Mouse (Mus musculus) right cerebral cortex, postnatal 10 days (tissue): ENCODE results near the gene Cpsf7.

Experiments used
- DNase-seq, 2 experiments: peaks; one replicate each; pipeline ENCODE4 v3.0.0; 2021; ENCODE audit warnings: low spot score in 2 of 2

The Cpsf7 gene

GRCm38 (mm10) chr19:10560108-10560507, 35.0 kb downstream of the Cpsf7 start:
- DNase-seq, result no peak

- DNase-seq, result no peak
Observed at GRCm38 (mm10) chr19:10561558-10562314, 36.7 kb downstream of the Cpsf7 start.

- no peak for DNase-seq
Observed at GRCm38 (mm10) chr19:10562351-10562750, 37.3 kb downstream of the Cpsf7 start.

GRCm38 (mm10) chr19:10564278-10564677, 39.2 kb downstream of the Cpsf7 start:
- no peak for DNase-seq

GRCm38 (mm10) chr19:10565217-10565616, 40.2 kb downstream of the Cpsf7 start:
- no peak for DNase-seq

GRCm38 (mm10) chr19:10569627-10570026, 44.6 kb downstream of the Cpsf7 start:
- DNase-seq, result no peak

GRCm38 (mm10) chr19:10576690-10577561, 51.9 kb downstream of the Cpsf7 start, which contains the start of the genes Cyb561a3 and Tmem138:
Gene Cyb561a3, plus strand, starts transcription at chr19:10577172.
Gene Tmem138, minus strand, starts transcription at chr19:10577362.
- peak; percentile 94 to 97 for DNase-seq

GRCm38 (mm10) chr19:10580102-10580501, 55.0 kb downstream of the Cpsf7 start:
- no peak for DNase-seq

GRCm38 (mm10) chr19:10580761-10581160, 55.7 kb downstream of the Cpsf7 start:
- no peak for DNase-seq

- no peak for DNase-seq
Observed at GRCm38 (mm10) chr19:10581984-10582383, 56.9 kb downstream of the Cpsf7 start.

- peak in 1 of 2 experiments; percentile 36 for DNase-seq
Observed at GRCm38 (mm10) chr19:10583550-10584146, 58.6 kb downstream of the Cpsf7 start.

- no peak for DNase-seq
Observed at GRCm38 (mm10) chr19:10585112-10585511, 60.0 kb downstream of the Cpsf7 start.

- no peak for DNase-seq
Observed at GRCm38 (mm10) chr19:10587231-10587630, 62.2 kb downstream of the Cpsf7 start.

- no peak for DNase-seq
Observed at GRCm38 (mm10) chr19:10589127-10589857, 64.2 kb downstream of the Cpsf7 start.

GRCm38 (mm10) chr19:10590301-10590700, 65.2 kb downstream of the Cpsf7 start:
- no peak for DNase-seq

- DNase-seq, result no peak
Observed at GRCm38 (mm10) chr19:10591659-10592377, 66.8 kb downstream of the Cpsf7 start.
